Comparison of ENCODE assay signal across 8 mouse cellular contexts in genomic region chr8:72295679-72296078, GRCm38 (mm10). TPM values are rescaled to one million over a fixed set of nuclear protein-coding genes. Genes with fewer than 3 reads are reported as not detected.
DNase-seq lines count a peak whose midpoint lies in the region; ATAC-seq and TF ChIP-seq lines count a peak whose summit lies in the region.

No protein-coding gene starts in this region.

- H3K27me3 ChIP-seq in hindbrain, embryonic 15.5 days, result no peaks in the 10 kb centered on the region
- no peaks in the 10 kb centered on the region for H3K27me3 ChIP-seq in hindbrain, embryonic 10.5 days (ENCODE audit: insufficient read depth, poor library complexity, severe bottlenecking)
- no peaks in the 10 kb centered on the region for H3K27me3 ChIP-seq in stomach, postnatal 0 days (ENCODE audit: control insufficient read depth, insufficient read depth, low read length)

- no peak overlapping the region for H3K9ac ChIP-seq in hindbrain, embryonic 15.5 days
- H3K9ac ChIP-seq in stomach, postnatal 0 days (ENCODE audit: low read length), result no peak overlapping the region

- H3K27ac ChIP-seq in hindbrain, embryonic 15.5 days (replicated peaks), result peak overlapping the region; percentile 47
- no peak overlapping the region for H3K27ac ChIP-seq in hindbrain, embryonic 10.5 days
- H3K27ac ChIP-seq in stomach, postnatal 0 days (replicated peaks), result peak overlapping the region; percentile 76

- no peaks in the 10 kb centered on the region for H3K9me3 ChIP-seq in hindbrain, embryonic 15.5 days
- no peaks in the 10 kb centered on the region for H3K9me3 ChIP-seq in hindbrain, embryonic 10.5 days
- no peaks in the 10 kb centered on the region for H3K9me3 ChIP-seq in stomach, postnatal 0 days (ENCODE audit: control insufficient read depth, low read length)

- H3K4me2 ChIP-seq in hindbrain, embryonic 15.5 days, result 0 out of 2 replicates have a peak overlapping the region, but pooled peaks have one; percentile 3
- no peak overlapping the region for H3K4me2 ChIP-seq in stomach, postnatal 0 days (replicated peaks; ENCODE audit: low read depth)

- DNase-seq in hindbrain, embryonic 10.5 days (ENCODE audit: low spot score), result no peak
- DNase-seq in cerebellum, adult 9-10 months, result peak; percentile 88
- DNase-seq in gastrocnemius, postnatal 25 days, result peak; percentile 92
- DNase-seq in kidney, adult 18-20 months, result peak; percentile 75
- peak; percentile 93 for DNase-seq in left cerebral cortex, postnatal 4 days
- peak; percentile 58 for DNase-seq in stomach, postnatal 0 days (ENCODE audit: low spot score)

- no peak overlapping the region for H3K4me3 ChIP-seq in hindbrain, embryonic 15.5 days
- no peak overlapping the region for H3K4me3 ChIP-seq in hindbrain, embryonic 10.5 days
- no peak overlapping the region for H3K4me3 ChIP-seq in stomach, postnatal 0 days (ENCODE audit: low read depth, low read length)

- peak; percentile 88 for TF ChIP-seq EP300 in stomach, postnatal 0 days (optimal IDR thresholded peaks at IDR 0.05)

- H3K36me3 ChIP-seq in hindbrain, embryonic 15.5 days, result no peaks in the 10 kb centered on the region
- H3K36me3 ChIP-seq in hindbrain, embryonic 10.5 days, result no peaks in the 10 kb centered on the region
- no peaks in the 10 kb centered on the region for H3K36me3 ChIP-seq in stomach, postnatal 0 days (ENCODE audit: control insufficient read depth, insufficient read depth, low read length)

- peak; percentile 77 for ATAC-seq in hindbrain, embryonic 15.5 days (ENCODE audit: low FRiP score, low read depth)
- peak; percentile 89 for ATAC-seq in megakaryocyte progenitor cell, adult 5-6 weeks (replicated peaks; ENCODE audit: poor library complexity)
- peak; percentile 95 for ATAC-seq in stomach, postnatal 0 days (ENCODE audit: low FRiP score, low TSS enrichment)

- no peaks in the 10 kb centered on the region; the same call in 1 of the 2 replicates for H3K4me1 ChIP-seq in hindbrain, embryonic 15.5 days (replicated peaks)
- H3K4me1 ChIP-seq in hindbrain, embryonic 10.5 days (replicated peaks), result no peaks in the 10 kb centered on the region
- H3K4me1 ChIP-seq in stomach, postnatal 0 days (replicated peaks; ENCODE audit: control insufficient read depth, insufficient read depth), result no peaks in the 10 kb centered on the region

- peak; percentile 33; the same call in 1 of the 2 replicates for TF ChIP-seq CTCF in stomach, postnatal 0 days (IDR thresholded peaks at IDR 0.05; ENCODE audit: low read depth)

- intact Hi-C loops in left cerebral cortex, postnatal 4 days (cut with DNase I), result no loop called here

- 46% methylated on average over 8 of the region's 8 CpGs for WGBS in hindbrain, embryonic 15.5 days
- WGBS in hindbrain, embryonic 10.5 days, result 63% methylated on average over 8 of the region's 8 CpGs
- 27% methylated on average over 8 of the region's 8 CpGs for WGBS in stomach, postnatal 0 days

RNA-seq across cellular contexts. Expression of gene Gm10282, which starts 9.4 kb away (rescaled TPM):
- polyA plus RNA-seq in hindbrain, embryonic 15.5 days (2015; fragmentation: Nextera tagmentation; extraction: Ambion mirVana), result 9.8 and 12.5 TPM in 2 replicates
- polyA plus RNA-seq in hindbrain, embryonic 10.5 days (2016; fragmentation: Nextera tagmentation; extraction: Ambion mirVana), result 31.5 and 33.0 TPM in 2 replicates
- total RNA-seq in gastrocnemius, postnatal 25 days (2021), result 1 to 10 TPM; 2.0 to 3.7 TPM
- total RNA-seq in left cerebral cortex, postnatal 4 days (2021), result 10 to 100 TPM; 18.5 to 19.4 TPM
- 58.7 and 76.6 TPM in 2 replicates for total RNA-seq in megakaryocyte progenitor cell, adult 5-6 weeks (2015)
- 68.3 and 86.8 TPM in 2 replicates for total RNA-seq in megakaryocyte progenitor cell, adult 5-6 weeks (2017)
- polyA plus RNA-seq in stomach, postnatal 0 days (2015; fragmentation: Nextera tagmentation; extraction: Ambion mirVana), result 9.6 and 9.9 TPM in 2 replicates

RNA-seq across cellular contexts. Expression of gene Klf2, which starts 23.2 kb away (rescaled TPM):
- 6.4 and 6.9 TPM in 2 replicates for polyA plus RNA-seq in hindbrain, embryonic 15.5 days (2015; fragmentation: Nextera tagmentation; extraction: Ambion mirVana)
- 3.9 and 5.8 TPM in 2 replicates for polyA plus RNA-seq in hindbrain, embryonic 10.5 days (2016; fragmentation: Nextera tagmentation; extraction: Ambion mirVana)
- total RNA-seq in gastrocnemius, postnatal 25 days (2021), result 10 to 100 TPM; 16.1 to 17.4 TPM
- 10 to 100 TPM; 13.1 to 15.1 TPM for total RNA-seq in left cerebral cortex, postnatal 4 days (2021)
- total RNA-seq in megakaryocyte progenitor cell, adult 5-6 weeks (2015), result 10.8 and 21.8 TPM in 2 replicates
- total RNA-seq in megakaryocyte progenitor cell, adult 5-6 weeks (2017), result 2.0 and 6.6 TPM in 2 replicates
- 9.5 and 11.1 TPM in 2 replicates for polyA plus RNA-seq in stomach, postnatal 0 days (2015; fragmentation: Nextera tagmentation; extraction: Ambion mirVana)

RNA-seq across cellular contexts. Expression of gene Ap1m1, which starts 55.9 kb away (rescaled TPM):
- polyA plus RNA-seq in hindbrain, embryonic 15.5 days (2015; fragmentation: Nextera tagmentation; extraction: Ambion mirVana), result 238 and 278 TPM in 2 replicates
- 186 and 213 TPM in 2 replicates for polyA plus RNA-seq in hindbrain, embryonic 10.5 days (2016; fragmentation: Nextera tagmentation; extraction: Ambion mirVana)
- 10 to 100 TPM; 21.0 to 22.2 TPM for total RNA-seq in gastrocnemius, postnatal 25 days (2021)
- total RNA-seq in left cerebral cortex, postnatal 4 days (2021), result 100 to 1,000 TPM; 155 to 161 TPM
- total RNA-seq in megakaryocyte progenitor cell, adult 5-6 weeks (2015), result 88.1 and 90.6 TPM in 2 replicates
- 52.4 and 65.4 TPM in 2 replicates for total RNA-seq in megakaryocyte progenitor cell, adult 5-6 weeks (2017)
- polyA plus RNA-seq in stomach, postnatal 0 days (2015; fragmentation: Nextera tagmentation; extraction: Ambion mirVana), result 38.2 and 42.0 TPM in 2 replicates

Comparison
In these comparisons a context has a peak if more than half of its experiments do, and no peak if none do; other contexts are left out.
1. RNA of gene Gm10282, which starts 9.4 kb away (total RNA-seq): 58.7 to 86.8 TPM in megakaryocyte progenitor cell, adult 5-6 weeks and 18.5 to 19.4 TPM in left cerebral cortex, postnatal 4 days; 2.0 to 3.7 TPM in gastrocnemius, postnatal 25 days; every median in the first group is over 4 times any median in the second.
2. Peak in every context shown above with its lines, with median percentiles within 50 percentile points of each other: ATAC-seq.